Mouse (Mus musculus) intestine, embryonic 14.5 days (tissue): ENCODE data around the gene Dennd4b. TPM values are rescaled to one million over a fixed set of nuclear protein-coding genes. Genes with fewer than 3 reads are reported as not detected.

Experiments
- ATAC-seq: fragments of 200-750 bp; cut with Nextera tagmentation; replicated peaks from 2 replicates; pipeline ENCODE4 v1.8.0; 2017; ENCODE audit warnings: low read depth, moderate number of reproducible peaks, moderate TSS enrichment, moderate library complexity; ENCODE audit not compliant: low FRiP score, low TSS enrichment
- DNase-seq: peaks from one replicate; pipeline ENCODE4 v3.0.0-alpha.2; 2018; ENCODE audit warnings: low spot score
- H3K27ac ChIP-seq: fragments of 300-500 bp; sonication (generic); 2 replicates; pipeline ENCODE4 v1.5.1; 2014; ENCODE audit warnings: low read depth, mild to moderate bottlenecking, control low read depth
- H3K27me3 ChIP-seq: fragments of 300-500 bp; sonication (generic); replicated peaks from 2 replicates; pipeline ENCODE4 v1.6.1; 2014; ENCODE audit warnings: low read length, control low read depth; ENCODE audit not compliant: control insufficient read depth, insufficient read depth
- H3K36me3 ChIP-seq: fragments of 300-500 bp; sonication (generic); 2 replicates; pipeline ENCODE4 v1.6.1; 2014; ENCODE audit warnings: low read length, control low read depth; ENCODE audit not compliant: control insufficient read depth, insufficient read depth
- H3K4me1 ChIP-seq: fragments of 300-500 bp; sonication (generic); replicated peaks from 2 replicates; pipeline ENCODE4 v1.6.1; 2014; ENCODE audit warnings: low read length, control low read depth, mixed read lengths; ENCODE audit not compliant: control insufficient read depth, insufficient read depth
- H3K4me2 ChIP-seq: fragments of 300-500 bp; sonication (generic); 2 replicates; pipeline ENCODE4 v1.6.1; 2014; ENCODE audit warnings: low read length
- H3K4me3 ChIP-seq: fragments of 300-500 bp; sonication (generic); 2 replicates; pipeline ENCODE4 v1.5.1; 2014; ENCODE audit warnings: low read depth, low read length, control low read depth, mixed read lengths
- H3K9ac ChIP-seq: fragments of 300-500 bp; sonication (generic); 2 replicates; pipeline ENCODE4 v1.6.1; 2014; ENCODE audit warnings: mild to moderate bottlenecking, low read length
- H3K9me3 ChIP-seq: fragments of 300-500 bp; sonication (generic); 2 replicates; pipeline ENCODE4 v1.6.1; 2016; ENCODE audit warnings: low read length, control low read depth; ENCODE audit not compliant: control insufficient read depth
- WGBS: fragments of 180-500 bp; shearing (Covaris S2); extraction: QIAGEN DNeasy Blood & Tissue Kit; methylation state at CpG from one replicate; pipeline ENCODE4 v1.1.7; 2014; 5-methylcytosine and 5-hydroxymethylcytosine counted together
- polyA plus RNA-seq: library from polyadenylated mRNA; unstranded; fragments of >200 nt; fragmentation: Nextera tagmentation; extraction: Ambion mirVana; gene quantifications from 2 replicates; pipeline ENCODE4 v1.2.1, GENCODE M21; 2014

Gene Dennd4b
- polyA plus RNA-seq, 1 experiment from 2014 or later, result 4.9 TPM

DNA sequence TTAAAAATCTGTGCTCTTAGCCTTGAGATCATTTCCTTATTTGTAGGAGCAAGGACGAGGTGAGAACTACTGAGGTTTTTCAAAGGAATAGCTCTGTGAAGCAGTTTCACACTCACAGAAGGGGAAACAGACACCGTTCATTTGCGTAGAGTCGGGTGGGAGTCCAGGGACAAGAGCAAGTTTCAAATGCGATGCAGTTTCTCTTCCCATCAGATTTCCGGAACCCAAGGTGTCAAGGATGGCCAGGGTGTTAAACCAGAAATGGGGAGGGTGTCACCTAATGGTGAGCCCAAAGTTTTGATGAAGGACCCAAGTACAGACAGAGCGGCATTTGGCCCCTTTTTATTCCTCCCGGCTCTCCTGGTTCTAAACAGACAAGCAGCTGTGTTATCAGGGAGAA is 33.9 kb upstream of the Dennd4b start:
- Histone ChIP-seq H3K4me2 (peak overlapping the region; percentile 64), H3K4me3 (peak overlapping the region; percentile 83), H3K9ac (peak overlapping the region; percentile 80), H3K9me3 (no peaks in the 10 kb centered on the region; the same call in 1 of the 2 replicates), H3K27ac (peak overlapping the region; percentile 95; the same call in 1 of the 2 replicates), H3K36me3 (peaks cover 21% of the 10 kb centered on the region), H3K27me3 (no peaks in the 10 kb centered on the region), H3K4me1 (0 out of 2 replicates have a peak, but pooled peaks cover 3% of the 10 kb centered on the region)
- ATAC-seq, result no peak
- DNase-seq, result no peak
- 10% methylated on average over 8 of the region's 8 CpGs for WGBS

DNA sequence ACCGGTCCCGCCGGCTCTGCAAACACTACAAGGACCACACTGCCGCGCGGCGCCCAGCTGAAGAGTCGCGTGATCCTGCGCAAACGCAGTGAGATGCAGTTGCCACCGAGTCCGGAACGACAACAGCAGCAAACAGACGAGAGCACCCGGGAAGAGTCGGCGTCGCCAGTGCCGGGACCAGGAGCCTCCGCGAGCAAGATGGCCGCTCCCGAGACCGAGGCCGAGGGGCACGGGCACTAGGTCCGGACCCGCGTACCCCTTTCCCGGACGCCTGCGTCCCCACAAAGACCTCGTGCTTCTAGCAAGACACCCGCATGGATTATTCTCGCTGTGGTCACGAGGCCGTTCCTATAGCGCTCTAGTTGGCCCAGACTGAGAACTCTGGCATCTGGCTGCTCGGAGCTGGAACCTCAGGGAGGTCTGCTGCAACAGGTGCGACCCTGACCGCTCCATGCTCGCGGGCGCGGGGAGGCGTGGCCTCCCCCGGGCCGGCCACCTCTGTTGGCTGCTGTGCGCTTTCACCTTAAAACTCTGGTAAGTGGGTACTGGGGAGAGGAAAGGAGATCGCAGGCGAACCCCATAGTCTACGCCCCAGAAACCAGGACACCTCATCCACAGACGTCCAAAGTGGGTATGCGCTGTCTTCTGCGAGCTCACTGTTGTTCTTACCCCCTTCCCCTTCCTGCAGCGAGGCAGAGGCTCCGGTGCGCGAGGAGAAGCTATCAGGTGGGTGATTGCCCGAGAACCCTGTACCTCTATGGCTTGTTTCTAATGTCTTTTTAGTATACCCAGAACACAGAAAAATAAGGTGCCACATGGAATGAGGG is 33.3 kb upstream of the Dennd4b start, which contains the start of gene Jtb:
Gene Jtb, plus strand, starts transcription at position 91 of the 827 bp plus-strand sequence.
- Histone ChIP-seq H3K27ac (peak within 1 kb of the TSS; percentile 95), H3K9me3 (no peaks in the 10 kb centered on the region; the same call in 1 of the 2 replicates), H3K4me2 (peak within 1 kb of the TSS; percentile 64), H3K27me3 (no peaks in the 10 kb centered on the region), H3K4me1 (0 out of 2 replicates have a peak, but pooled peaks cover 3% of the 10 kb centered on the region), H3K36me3 (peaks cover 21% of the 10 kb centered on the region), H3K4me3 (peak within 1 kb of the TSS; percentile 83), H3K9ac (peak within 1 kb of the TSS; percentile 80)
- 0% methylated on average over 61 of the region's 61 CpGs for WGBS
- DNase-seq (peak; percentile 94), ATAC-seq (peak; percentile 97)

DNA sequence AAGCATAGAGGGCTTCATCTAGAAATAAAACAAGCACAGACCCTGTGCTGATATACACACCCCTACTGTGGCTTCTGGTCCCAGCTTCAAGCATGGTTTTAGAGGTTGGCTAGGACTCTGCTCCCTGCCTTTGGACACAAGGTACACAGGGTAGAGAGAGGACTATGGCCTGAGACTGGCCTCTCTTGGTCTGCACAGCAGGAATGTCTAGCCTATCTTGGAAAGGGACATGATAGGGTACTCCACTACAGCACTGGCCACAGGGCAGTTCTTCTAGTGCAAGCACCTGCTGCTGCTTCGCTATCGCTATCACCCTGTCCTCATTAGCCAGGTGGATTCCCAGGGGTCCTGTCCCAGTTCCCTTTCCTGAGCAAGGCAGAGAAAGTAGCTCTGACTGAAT is 23.7 kb upstream of the Dennd4b start:
- Histone ChIP-seq H3K9me3 (no peaks in the 10 kb centered on the region), H3K27ac (no peak overlapping the region), H3K4me3 (no peak overlapping the region), H3K4me2 (no peak overlapping the region), H3K9ac (no peak overlapping the region), H3K36me3 (0 out of 2 replicates have a peak, but pooled peaks cover 3% of the 10 kb centered on the region), H3K27me3 (no peaks in the 10 kb centered on the region), H3K4me1 (peaks cover 9% of the 10 kb centered on the region)
- DNase-seq (no peak), ATAC-seq (no peak)
- WGBS, result 93% methylated on average over 2 of the region's 2 CpGs

DNA sequence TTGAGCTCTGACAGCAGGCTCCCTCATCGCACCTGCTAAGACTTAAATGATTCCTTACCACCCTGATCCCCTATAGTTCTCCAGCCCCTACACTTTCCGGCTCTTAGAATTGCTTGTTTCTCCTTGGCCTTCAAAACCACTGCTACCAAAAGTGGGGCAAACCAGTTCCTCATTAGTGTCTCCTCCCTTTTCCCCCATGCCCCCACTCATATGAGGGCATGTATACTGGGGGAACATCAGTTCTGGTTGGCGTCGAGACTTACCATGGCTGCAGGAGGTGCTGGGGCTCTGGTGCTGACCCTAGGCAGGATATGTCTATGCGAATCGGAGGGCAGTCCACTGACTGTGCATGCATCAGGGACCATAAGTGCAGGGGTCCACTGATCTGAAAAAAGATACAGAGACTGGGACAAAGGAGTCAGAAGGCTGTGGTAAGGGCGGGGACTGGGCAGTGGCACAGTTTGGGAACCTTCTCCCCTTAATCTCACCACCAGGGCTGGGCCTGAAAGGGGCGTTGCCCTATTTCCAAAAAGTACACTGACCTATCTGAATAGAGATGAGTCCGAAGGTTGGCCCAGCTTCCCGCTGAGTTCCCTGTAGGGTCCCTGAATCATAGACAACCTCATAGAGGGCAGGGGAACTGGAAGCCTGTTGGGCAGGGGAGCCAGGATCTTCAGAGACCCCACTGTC is 23.2 kb upstream of the Dennd4b start:
- 80% methylated on average over 10 of the region's 10 CpGs for WGBS
- no peaks in the 10 kb centered on the region for H3K9me3 ChIP-seq
- peaks cover 9% of the 10 kb centered on the region for H3K4me1 ChIP-seq
- 0 out of 2 replicates have a peak, but pooled peaks cover 3% of the 10 kb centered on the region for H3K36me3 ChIP-seq
- H3K4me2 ChIP-seq, result peak overlapping the region; percentile 68; the same call in 1 of the 2 replicates
- ATAC-seq, result no peak
- DNase-seq, result no peak
- H3K27ac ChIP-seq, result no peak overlapping the region
- no peaks in the 10 kb centered on the region for H3K27me3 ChIP-seq
- no peak overlapping the region for H3K9ac ChIP-seq
- no peak overlapping the region for H3K4me3 ChIP-seq

DNA sequence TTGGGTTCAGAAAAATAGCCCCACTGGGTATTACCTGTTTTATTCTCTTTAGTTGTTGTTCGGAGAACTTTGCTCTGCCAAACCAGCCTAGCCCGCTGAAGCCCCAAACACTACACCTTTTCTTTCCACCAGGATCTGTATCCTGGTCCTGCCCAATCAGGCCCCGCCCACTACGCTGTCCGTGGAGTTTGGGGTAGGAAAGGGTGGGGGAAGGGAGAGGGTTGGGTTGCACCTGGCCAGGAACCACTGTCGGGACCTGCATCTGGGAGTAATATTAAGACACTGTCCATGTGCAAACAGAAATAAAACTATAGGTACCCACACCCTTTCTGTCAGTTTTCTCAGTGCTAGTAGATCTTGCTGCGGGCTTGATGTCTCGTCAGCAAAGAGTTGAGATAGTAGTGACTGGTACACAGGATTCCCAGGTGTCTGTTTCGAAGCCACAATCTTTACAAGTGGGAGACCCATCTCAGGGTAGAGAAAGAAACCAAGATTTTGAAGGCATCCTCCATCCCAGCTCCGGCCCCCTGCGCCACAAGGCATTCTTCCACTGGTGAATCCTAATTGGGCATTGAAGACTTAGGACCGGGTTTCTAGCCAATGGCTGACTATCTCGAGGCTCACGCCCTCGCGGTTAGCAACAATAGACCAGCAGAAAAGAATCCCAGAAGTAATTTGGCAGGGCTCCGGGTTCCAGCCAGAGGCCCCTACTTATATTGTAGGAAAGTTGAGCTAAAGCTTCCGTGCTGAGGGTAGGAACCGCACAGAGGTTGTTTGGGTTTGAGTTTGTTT is 21.8 kb upstream of the Dennd4b start, which contains the start of gene Creb3l4:
Gene Creb3l4, minus strand, starts transcription at position 529 of the 792 bp plus-strand sequence.
- DNase-seq (peak; percentile 73), ATAC-seq (peak; percentile 48)
- 4% methylated on average over 19 of the region's 19 CpGs for WGBS
- H3K27ac ChIP-seq, result peak within 1 kb of the TSS; percentile 12
- H3K36me3 ChIP-seq, result no peaks in the 10 kb centered on the region
- peak within 1 kb of the TSS; percentile 35 for H3K9ac ChIP-seq
- no peaks in the 10 kb centered on the region for H3K27me3 ChIP-seq
- no peaks in the 10 kb centered on the region for H3K9me3 ChIP-seq
- peak within 1 kb of the TSS; percentile 68 for H3K4me2 ChIP-seq
- H3K4me1 ChIP-seq, result peaks cover 12% of the 10 kb centered on the region
- H3K4me3 ChIP-seq, result peak within 1 kb of the TSS; percentile 37

DNA sequence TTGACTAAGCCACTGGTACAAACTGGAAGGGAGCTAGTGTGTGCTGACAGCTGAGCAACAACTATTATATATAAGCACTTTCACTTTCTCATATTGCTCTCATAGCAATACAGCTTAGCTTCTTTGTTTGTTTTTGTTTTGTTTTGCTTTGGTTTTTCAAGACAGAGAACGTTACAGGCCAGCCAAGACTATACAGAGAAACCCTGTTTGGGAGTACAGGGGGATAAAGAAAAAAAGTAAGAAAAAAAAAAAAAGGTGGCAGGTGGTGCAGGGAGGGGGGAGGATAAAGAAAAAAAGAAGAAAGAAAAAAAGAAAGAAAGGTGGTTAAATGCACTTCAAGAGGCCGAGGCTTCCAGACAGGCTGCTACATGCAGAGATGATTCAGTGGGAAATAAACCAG is 19.6 kb upstream of the Dennd4b start:
- Histone ChIP-seq H3K4me2 (no peak overlapping the region), H3K27ac (no peak overlapping the region), H3K4me3 (no peak overlapping the region), H3K9ac (no peak overlapping the region), H3K4me1 (peaks cover 17% of the 10 kb centered on the region), H3K36me3 (peaks cover 6% of the 10 kb centered on the region), H3K27me3 (no peaks in the 10 kb centered on the region), H3K9me3 (no peaks in the 10 kb centered on the region)
- ATAC-seq, result no peak
- no peak for DNase-seq
- 73% methylated on average over 2 of the region's 2 CpGs for WGBS

DNA sequence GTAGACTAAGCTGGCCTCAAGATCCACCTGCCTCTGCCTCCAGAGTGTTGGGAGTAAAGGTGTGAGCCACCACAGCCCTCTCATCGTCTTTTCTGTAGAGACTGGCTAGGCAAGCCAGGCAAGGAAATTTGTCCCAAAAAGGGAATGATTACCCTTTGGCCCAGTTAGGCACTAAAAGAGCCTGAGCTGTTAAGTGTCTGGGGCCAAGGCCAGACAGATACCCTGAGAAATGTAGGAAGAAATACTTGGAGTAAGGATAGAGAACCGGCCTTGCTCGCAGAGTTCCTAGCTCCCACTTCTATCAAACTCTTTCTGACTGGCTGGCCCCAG is 17.4 kb upstream of the Dennd4b start:
- Histone ChIP-seq H3K4me2 (peak overlapping the region; percentile 93), H3K27me3 (no peaks in the 10 kb centered on the region), H3K4me1 (peaks cover 15% of the 10 kb centered on the region), H3K27ac (peak overlapping the region; percentile 95), H3K4me3 (peak overlapping the region; percentile 79), H3K9me3 (no peaks in the 10 kb centered on the region), H3K9ac (peak overlapping the region; percentile 81), H3K36me3 (peaks cover 19% of the 10 kb centered on the region)
- peak; percentile 38 for ATAC-seq
- DNase-seq, result no peak
- under 1% methylated on average over 3 of the region's 3 CpGs for WGBS
